Mouse (Mus musculus): ENCODE measurements at regions not wholly inside any gene's neighbourhood (a gene's known extent, or its start where the extent isn't known, plus 50 kb on each side); places are given as distances from the start of the nearest gene placed in this dataset.

DNA sequence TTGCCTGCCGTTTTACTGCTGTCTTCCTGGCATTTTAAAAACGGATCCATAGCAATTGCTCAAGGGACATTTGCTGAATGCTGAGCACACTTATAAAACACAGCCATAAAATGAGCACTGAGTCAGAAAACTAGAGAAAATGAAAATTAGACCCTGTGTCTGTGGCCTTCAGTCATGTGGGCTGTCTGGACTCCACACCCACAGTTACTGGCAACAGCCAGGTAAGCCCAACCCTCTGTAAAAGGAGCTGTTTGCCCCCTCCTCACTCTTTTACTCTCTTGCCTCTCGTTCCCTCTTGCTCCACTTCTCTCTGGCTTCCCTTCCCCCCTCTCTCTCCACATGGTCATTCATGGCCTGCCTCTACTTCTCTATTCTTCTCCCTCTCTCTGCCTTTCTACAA is 2169.9 kb downstream of the 9330182O14Rik start:
- no peak for DNase-seq (ENCODE audit: low spot score)

DNA sequence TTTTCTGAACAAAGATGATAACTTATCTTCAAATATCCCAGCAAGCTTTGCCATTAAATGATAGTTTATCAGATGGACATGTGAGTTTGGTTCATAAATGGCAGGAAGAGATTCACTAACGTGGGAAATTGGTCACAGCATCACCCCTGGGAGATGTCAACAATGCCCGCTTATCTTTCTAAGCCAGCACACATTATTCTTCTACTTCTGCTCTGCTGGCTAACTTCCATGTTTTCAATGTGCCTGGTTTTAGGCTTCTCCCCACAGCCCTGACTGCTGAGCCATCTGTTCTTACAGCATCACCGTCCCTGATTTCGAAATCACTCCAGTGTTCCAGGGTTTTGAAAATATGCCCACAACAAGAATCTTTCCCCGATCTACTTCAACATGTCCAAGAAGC is 2175.4 kb downstream of the 9330182O14Rik start:
- no peak for DNase-seq (ENCODE audit: low spot score)

DNA sequence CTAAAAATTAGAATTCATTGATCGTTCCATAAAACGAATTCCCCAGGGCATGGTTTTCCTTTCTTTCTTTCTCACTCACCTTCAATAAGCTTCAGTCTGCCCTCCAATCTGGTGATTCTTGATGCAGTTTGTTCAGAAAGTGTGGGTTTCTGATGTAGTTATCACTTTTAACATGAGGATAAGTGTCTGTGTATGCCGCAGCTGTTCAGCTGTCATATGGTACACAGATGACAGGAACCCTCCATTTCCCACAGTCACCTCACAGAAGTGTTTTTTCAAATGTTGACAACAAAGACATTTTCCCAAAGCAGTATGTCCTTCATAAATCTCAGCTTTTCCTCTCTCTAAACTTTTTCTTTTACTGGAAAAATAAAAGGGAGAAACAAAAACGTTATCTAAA is 2177.0 kb downstream of the 9330182O14Rik start:
- DNase-seq (ENCODE audit: low spot score): no peak

DNA sequence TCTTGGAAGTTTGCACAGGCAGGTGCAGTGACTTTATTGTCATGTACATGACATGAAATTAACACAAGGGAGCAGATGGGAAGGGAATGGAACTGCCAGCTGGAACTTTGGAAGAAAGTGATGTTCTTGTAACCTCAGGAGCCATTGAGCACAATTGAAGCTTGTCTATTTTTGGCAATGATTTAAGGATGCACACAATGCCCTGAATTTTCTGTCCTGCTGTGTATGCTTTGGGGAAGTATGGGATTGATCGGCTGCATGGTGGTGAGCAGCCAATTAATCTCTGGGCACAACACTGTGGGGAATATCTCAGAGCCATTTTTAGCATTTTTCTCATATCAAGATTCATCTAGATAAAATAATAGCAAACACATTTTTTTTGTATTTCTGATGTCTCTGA is 2186.2 kb downstream of the 9330182O14Rik start:
- no peak for DNase-seq (ENCODE audit: low spot score)

DNA sequence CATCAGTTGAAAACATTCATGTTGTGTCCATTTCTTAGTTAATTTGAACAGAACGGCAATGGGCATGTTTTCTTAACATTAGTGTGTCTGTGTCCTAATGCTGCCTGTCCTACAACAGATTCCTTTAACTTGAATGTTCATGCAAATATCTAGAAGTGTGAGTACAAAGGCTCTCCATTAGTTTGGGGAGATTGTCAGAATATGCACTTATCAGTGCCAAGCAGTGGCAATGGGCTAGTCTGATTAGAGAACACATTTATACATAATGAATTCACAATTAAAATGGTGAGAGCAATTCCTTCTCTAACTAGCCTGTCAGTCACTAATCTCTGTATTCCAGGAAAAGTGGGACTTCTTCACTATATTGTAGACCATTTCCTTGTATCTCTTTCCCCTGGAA is 2188.8 kb downstream of the 9330182O14Rik start:
- DNase-seq (ENCODE audit: low spot score): no peak

DNA sequence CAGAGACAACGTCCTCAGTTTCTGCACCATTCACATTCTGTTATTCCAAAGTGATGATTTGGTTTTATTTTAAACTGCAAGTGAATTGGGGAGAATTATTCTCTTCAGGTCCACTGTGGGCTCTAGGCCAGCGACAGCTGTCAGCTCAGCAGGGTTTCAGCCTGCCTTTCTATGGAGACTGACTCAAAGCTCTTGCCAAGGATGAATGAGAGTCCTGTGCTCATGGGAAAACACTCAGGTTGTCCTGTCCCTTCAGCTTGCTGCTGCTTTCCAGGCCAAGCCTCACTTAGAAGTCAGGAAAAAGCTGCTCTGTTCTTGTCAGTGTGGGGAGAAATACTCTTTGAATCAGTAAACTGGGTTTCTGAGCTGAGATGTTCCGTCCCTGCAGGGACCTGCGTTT is 2191.1 kb downstream of the 9330182O14Rik start:
- DNase-seq (ENCODE audit: low spot score): no peak

DNA sequence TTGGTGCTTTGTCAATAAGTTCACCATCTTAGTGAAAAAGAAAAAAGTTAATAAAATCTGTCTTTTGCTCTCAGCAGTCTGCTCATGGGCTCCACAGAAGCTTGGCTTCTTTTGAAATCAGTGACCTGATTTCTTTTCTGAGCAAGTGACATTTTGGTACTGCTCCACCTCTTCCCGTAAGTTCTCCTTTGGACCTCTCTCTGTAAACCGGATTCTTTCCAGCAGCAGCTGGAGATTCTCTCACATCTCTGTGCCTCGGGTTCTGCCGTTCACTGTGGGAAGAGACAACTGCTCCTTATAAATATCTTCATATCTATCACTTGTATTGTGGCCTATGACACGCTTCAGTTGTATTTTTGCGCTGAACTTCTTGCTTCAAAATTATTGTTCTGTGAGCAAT is 2194.4 kb downstream of the 9330182O14Rik start:
- no peak for DNase-seq (ENCODE audit: low spot score)

DNA sequence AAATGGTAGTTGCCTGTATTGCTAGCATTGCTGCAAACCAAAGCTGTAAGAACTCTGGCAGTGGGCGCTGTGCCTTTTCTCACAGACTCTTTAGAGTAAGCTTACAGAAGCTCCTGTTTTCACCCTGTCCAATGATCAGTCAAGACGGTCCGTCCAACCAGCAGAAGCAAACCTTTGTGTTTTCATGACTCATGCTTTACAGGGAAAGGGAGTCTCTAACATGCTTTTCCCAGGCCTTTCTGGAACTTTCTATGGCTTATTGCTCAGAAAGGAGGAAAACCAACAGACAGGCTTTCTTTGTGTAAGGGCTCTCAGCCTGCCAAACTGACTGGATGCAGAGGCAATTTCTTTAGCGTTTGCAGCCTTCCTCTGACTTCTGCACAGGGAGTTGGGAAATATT is 2195.6 kb downstream of the 9330182O14Rik start:
- no peak for DNase-seq (ENCODE audit: low spot score)

DNA sequence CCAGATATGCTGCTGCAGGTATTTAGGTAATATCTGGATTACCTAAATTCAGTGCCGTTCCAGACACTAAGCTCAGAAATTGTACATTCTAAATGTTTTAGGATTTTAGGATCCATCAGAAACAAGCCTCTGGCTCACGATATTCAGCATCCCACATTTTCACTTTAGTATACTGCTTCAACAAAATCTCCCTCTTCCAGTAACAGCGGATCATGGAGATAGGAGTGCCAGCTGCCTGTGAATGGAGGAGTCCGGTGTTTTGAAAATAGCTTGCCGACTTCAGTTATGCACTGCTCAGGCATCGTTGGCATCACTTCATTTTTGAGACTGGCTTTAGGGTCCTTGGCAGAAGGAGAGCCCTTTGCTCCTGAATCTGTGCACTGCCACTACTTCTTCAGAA is 2199.5 kb downstream of the 9330182O14Rik start:
- no peak for DNase-seq (ENCODE audit: low spot score)

DNA sequence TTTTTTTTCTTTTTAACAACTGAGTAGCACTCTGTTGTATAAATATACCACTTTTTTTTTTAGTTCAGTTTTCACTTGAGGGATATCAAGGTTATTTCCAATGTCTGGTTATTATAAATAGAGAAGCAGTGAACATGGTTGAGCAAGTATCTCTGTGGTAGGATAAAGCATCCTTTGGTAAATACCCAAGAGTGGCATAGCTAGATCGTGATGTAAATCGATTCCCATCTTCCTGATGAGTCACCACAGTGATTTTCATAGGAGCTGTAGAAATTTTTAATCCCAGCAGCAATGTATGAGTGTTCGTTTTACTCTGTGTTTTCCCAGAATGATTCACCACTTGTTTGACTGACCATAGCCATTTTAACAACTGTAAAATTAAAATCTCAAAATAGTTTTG is 2212.0 kb downstream of the 9330182O14Rik start:
- DNase-seq (ENCODE audit: low spot score): no peak

DNA sequence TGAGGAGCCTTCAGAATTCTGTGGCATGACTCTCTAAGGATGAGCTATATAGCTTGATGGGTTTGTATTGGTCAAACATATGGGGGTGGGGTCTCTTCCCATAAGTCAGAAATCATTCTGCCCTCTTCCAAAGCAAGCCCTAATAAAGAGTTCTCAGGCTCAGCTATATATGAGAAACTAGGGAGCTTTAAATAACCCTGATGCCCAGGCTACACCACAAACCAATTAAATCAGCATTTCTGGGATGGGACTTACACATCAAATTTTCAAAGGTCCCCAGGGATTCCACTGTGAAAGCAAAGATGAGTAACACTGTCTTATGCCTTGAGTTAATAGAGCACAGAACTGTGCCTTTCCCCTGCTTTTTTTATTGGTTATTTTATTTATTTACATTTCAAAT is 2227.7 kb downstream of the 9330182O14Rik start:
- DNase-seq (ENCODE audit: low spot score): no peak

DNA sequence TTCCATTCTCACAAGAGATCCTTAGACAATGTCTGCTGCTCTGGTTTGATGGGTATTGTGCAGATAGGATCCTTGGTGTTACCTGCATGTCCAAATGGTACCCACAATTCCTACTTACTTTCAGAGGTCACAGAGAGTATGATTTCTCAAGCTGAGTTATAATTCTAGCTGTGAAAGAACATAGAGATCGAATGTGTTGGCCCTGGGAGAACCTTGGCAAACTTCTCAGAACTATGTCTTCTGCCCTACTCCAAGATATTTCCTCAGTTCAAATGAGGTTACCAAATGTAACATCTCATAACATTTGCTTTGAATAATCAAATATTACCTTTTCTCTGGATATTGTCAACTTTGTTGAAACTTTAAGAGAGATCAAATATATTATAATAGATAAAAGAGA is 2230.8 kb downstream of the 9330182O14Rik start:
- no peak for DNase-seq (ENCODE audit: low spot score)

DNA sequence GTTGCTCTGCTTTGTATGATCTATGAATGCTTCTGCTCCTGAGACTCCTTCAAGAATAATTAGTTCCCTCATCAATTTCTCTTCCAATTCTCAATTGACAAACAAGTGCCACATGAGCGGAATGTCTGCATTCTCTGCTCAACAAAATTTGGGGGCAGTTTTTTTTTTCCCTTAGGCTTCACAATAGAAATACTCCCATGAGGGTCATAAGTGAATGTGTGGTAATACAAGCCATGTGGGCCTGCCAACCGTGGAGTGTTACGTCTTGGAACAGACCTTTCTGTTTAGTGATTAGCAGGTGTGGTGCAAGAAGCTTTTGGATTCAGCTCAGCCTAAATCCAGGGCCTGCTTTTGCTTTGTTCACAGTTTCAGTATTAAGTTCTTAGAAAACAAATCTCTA is 2232.6 kb downstream of the 9330182O14Rik start:
- no peak for DNase-seq (ENCODE audit: low spot score)

DNA sequence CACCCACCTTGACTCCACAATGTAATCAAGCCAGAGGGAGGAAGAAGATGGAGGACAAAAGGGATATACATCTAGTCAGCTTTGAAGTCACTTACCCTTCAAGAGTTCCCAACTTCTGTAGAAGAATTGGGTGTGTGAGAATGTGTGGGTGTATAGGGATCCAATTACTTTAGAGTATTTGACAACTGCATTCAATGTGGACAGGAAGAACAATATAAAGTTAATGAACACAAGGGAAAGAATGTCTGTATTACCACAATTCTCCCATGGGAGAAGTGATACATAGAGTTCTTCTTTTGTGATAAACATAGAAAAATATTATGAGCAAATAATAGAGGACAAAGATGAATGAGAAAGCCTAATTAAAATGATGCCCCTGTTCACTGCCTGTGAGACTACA is 2235.4 kb downstream of the 9330182O14Rik start:
- DNase-seq (ENCODE audit: low spot score): no peak

DNA sequence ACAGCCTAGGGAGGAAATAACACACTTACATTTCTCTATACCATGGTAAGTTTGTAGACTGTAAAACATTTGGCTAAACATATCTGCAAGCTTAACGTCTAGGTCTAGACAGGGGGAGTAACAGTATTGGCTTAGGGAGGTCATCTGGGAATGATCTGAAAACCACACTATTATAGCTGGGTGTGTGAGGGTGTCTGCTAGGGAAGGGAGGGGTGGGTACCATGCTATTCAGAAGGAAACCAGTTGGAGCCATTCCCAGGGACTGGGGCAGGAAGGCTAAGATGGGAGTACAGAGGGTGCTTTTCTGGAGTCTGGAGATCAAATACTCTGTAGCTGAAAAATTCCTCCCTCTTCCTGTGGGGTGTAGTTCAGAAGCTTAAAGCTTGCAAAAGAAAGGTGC is 2235.9 kb downstream of the 9330182O14Rik start:
- DNase-seq (ENCODE audit: low spot score): no peak

DNA sequence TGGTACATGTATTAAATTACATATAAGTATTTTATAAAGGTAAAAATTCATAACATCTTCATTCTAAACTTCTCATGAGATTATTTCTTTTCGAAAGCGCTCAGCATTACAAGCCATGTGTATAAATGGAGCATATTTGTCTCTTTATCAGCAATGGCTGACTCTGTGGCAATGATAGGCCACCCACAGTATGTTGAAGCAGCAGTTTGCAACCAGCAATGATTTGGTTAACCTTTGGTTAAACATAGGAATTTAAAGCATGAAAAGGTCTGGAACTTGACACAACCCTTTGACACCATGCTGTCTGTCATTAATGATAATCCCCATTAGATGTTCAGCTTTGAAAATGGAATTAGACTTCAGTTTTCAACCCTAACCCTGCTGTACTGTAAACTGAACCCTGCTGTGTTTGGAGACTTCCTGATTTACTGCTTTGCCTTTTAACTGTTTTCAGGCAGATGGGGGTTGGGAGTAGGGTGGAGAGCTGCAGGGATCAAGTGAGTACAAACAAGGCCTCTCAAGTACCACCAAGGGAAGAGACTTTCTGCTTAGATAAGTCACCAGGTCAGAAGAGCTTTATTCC is 2238.6 kb downstream of the 9330182O14Rik start:
- DNase-seq (ENCODE audit: low spot score): no peak
